Mouse (Mus musculus): ENCODE measurements around the gene Krtap13.
"Not testable (repeated sequence)": the region's sequence is repeated elsewhere in the genome, so short reads cannot be mapped to it uniquely, and the experiment has no call there.

Krtap13 gene

DNA sequence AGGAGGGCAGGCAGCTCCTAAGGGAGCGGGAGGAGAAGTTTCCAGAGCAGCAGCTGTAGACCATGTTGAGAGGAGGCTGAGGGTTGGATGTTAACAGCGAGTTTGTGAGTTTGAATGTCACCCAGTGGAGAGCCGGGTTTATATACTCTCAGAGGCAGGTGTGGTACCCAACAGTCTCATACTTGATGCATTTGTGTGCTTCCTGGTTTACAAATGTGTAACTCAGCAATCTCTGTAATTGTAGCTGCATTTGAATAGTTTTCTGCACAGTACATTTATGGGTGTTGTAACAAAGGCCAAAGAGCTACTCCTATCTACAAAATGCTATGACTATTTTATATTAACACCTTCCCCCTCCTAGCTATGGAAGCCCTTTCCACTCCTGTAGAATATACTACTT lies at the start of gene Krtap13:
Gene Krtap13 (minus strand): TSS at position 101 of the 400 bp plus-strand sequence.
- in situ Hi-C loops (cut with MboI, MseI), result not testable (repeated sequence)

DNA sequence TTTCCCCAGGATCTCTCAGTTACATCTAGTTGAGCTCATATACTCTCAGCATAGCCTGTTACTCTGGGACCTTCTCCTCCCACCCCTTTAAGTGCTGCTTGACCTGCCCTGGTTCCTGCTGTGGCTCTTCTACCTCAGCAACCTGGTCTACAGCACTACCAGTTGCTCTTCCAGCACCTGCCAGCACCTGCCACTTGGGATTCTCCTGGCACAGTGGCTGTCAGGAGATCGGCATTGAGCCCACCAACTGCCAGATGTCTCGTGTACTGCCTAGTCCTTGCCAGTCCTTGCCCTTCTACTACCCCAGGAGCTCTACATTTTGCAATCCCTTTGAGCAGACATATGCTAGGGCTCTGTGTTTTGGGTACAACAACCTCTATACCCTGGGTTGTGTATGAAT lies 35.4 kb upstream of the Krtap13 start:
- in situ Hi-C loops (cut with MboI, MseI), result no loop called here

DNA sequence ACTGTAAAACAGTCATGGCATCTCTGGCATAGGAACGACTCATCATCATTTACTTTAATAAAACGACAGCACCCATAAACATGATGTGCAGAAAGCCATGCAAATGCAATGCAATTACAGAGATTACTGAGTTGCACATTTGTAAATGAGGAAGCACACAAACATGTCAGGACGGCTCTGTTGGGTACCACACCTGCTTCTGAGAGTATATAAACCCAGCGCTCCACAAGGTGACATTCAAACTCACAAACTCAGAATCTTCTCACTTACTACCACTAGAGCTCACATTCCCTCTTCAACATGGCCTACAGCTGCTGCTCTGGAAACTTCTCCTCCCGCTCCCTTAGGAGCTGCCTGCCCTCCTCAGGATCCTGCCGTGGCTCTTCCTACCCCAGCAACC lies 26.2 kb upstream of the Krtap13 start, which contains the start of gene Gm5965:
Gene Gm5965 (plus strand): TSS at position 301 of the 400 bp plus-strand sequence.
- in situ Hi-C loops (cut with MboI, MseI), result no loop called here

DNA sequence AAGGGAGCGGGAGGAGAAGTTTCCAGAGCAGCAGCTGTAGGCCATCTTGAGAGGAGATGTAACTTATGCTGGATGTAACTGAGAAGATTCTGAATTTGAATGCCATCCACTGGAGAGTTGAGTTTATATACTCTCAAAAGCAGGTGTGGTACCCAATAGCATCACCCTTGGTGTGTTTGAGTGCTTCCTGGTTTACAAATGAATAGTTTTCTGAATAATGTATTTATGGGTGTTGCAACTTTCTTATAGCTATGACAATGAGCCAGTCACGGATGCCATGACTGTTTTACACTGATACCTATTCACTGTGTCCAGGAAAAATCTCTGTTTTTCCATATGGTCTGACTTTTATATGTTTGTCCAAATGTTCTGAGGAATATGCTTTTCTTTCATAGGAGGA lies 22.7 kb upstream of the Krtap13 start, which contains the start of gene 2310057N15Rik:
Gene 2310057N15Rik (minus strand): TSS at position 101 of the 400 bp plus-strand sequence.
- in situ Hi-C loops (cut with MboI, MseI), result no loop called here

DNA sequence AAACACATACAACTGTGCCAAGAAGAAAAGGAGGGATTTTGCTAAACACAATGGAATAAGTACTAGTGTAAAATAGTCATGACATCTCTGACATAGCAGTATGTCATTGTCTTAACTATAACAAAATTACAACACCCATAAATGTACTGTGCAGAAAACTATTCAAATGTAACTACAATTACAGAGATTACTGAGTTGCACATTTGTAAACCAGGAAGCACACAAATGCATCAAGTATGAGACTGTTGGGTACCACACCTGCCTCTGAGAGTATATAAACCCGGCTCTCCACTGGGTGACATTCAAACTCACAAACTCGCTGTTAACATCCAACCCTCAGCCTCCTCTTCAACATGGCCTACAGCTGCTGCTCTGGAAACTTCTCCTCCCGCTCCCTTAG lies 7.1 kb upstream of the Krtap13 start, which contains the start of gene 2310034C09Rik:
Gene 2310034C09Rik (plus strand): TSS at position 301 of the 400 bp plus-strand sequence.
- in situ Hi-C loops (cut with MboI, MseI), result not testable (repeated sequence)

DNA sequence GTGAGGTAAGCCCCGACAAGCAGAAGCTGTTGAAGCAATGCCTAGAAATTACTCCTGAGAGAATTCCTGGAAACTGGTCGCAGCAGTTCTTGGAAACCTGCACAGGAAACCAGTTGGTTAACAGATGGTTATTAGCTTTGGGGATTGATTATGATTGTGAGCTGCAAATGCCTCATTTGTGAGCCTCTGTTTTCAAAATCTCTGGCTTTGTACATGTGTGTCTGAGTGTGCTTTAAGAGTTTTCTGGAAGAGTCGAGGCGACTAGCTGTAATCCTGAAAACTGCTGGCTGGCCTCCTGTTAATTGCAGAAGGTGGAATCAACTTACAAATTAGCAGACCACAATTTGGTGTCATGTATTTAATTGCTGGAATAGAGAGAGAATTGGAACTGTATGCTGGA lies 3.5 kb downstream of the Krtap13 start:
- in situ Hi-C loops (cut with MboI, MseI), result no loop called here

DNA sequence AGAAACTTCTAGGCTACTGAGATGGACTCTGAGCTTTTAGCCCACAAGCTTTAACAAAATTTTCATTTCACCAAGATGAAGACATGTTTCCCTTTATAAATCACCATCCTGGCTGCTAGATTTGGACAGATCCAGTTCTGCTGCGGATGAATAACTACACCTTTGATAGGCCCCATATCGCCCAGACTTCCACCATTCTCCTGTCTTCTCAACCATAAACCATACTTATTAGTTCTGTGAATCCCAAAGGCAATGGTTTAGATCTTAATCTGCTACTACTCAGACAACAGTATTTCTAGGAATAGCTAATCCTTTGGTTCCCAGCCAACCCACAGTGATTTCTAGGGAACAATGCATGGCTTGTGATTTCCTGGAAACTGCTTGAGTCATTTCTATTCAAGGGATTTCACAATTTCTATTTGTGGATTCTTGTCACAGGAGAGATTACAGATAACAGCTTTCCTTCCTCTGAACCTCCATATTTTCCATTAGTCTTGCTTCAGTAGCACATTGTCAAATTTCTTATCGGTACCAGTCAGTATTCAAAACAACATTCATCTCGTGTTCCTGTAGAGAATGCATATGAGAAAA lies 6.6 kb downstream of the Krtap13 start:
- in situ Hi-C loops (cut with MboI, MseI), result no loop called here

DNA sequence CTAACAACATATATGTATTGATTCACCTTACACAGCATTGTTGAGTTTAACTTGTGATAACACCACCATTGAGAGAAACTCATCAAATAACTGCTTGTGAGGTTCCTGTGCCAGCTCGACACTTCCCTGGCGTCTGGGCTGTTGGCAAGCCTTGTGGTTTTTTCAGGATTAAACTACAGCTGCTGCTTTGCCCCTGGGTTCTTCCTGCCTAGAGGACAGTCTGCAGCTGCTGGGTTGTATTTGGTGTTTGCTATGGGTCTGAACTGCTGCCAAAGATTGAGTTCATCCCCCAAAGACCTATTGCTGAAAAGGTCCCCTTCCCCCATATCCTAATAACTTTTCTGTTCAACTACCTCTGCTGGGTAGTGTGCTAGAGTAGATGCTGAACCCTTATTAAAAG lies 16.0 kb downstream of the Krtap13 start:
- in situ Hi-C loops (cut with MboI, MseI), result no loop called here

DNA sequence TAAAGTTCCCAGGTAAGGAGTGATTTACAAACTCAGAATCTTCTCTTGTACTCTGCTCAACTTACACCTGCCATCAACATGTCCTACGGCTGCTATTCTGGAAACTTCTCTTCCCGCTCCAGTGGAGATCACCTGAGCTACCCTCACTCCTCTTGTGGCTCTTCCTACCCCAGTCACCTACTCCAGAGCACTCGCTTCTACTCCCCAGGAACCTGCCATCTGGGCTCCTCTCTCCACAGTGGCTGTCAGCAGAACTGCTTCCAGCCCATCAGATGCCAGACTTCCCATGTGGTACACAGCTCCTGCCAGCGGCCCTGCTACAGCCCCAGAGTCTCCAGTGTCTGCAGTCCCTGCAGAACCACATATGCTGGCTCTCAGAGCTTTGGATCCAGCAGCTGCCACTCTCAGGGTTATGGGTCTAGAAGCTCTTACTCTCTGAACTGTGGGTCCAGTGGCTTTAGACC lies 22.6 kb downstream of the Krtap13 start, which contains the start of gene Krtap13-1:
Gene Krtap13-1 (plus strand): TSS at position 51 of the 464 bp plus-strand sequence.
- in situ Hi-C loops (cut with MboI, MseI), result no loop called here

DNA sequence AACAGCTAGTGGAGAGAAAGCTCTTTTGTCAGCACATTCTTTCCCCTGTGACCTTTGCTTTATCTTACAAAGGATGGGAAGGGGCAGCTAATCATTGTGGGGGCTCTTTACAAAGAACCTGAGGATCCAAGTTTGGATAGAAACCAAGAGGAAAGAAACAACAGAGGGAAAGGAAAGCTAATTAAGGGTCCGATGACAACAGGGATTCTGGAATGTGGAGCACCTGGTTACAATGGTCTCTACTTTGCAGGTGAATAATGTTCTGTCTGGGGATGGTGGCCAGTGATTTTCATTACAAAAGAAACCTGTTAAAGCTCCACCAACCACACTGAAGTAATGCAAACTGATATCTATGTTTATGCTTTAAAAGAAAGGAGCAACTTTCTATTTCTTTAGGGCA lies 31.4 kb downstream of the Krtap13 start:
- in situ Hi-C loops (cut with MboI, MseI), result no loop called here

DNA sequence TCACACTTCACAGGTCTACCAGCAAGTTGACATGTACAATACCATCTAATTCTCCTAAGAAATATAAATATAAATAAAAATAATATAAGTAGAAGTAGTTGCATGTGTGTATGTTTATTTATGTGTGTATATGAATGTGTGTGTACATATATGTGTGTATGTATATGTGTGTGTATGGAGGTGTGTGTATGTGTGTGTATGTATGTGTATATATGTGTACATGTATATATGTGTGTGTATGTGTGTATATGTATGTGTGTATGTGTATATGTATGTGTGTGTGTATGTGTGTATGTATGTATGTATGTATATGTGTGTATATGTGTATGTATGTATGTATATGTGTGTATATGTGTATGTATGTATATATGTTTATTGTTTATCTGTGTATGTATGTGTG lies 34.9 kb downstream of the Krtap13 start:
- in situ Hi-C loops (cut with MboI, MseI), result no loop called here

DNA sequence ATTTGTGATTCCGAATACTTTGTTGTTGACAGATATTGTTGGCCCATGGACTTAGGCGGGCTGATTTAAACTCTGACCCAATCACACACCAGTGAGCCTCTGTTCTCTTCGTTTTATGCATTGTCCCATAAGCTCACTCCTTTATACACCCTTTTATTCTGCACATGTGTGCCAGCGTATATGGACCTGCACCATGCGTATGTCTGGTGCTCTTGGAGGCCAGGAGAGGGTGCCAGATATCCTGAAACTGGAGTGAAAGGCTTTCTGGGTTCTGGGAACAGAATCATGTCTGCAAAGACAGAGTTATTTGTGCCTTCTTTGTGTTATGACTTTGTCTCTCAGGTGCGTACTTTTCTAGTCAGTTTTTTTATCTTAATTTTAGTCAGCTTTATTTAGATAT lies 40.2 kb downstream of the Krtap13 start:
- in situ Hi-C loops (cut with MboI, MseI), result no loop called here

DNA sequence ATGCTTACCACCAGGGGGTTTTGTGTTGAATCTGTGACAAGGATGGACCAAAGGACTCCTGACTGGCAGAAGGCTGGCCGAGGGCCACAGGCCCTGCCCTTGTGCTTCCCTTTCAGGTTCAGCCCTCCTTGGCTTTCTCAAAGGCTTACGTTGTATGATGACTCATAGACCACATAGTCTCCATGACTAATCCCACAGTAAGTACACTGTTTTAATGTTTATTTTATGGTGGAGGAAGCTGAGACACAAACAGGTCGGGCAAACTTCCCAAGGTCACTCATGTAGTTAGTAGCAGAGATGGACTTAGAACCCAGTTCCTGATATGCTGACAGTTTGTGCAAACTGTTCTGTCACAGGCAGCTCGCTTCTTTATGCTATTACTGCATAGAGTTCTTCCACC lies 40.7 kb downstream of the Krtap13 start:
- in situ Hi-C loops (cut with MboI, MseI), result no loop called here

DNA sequence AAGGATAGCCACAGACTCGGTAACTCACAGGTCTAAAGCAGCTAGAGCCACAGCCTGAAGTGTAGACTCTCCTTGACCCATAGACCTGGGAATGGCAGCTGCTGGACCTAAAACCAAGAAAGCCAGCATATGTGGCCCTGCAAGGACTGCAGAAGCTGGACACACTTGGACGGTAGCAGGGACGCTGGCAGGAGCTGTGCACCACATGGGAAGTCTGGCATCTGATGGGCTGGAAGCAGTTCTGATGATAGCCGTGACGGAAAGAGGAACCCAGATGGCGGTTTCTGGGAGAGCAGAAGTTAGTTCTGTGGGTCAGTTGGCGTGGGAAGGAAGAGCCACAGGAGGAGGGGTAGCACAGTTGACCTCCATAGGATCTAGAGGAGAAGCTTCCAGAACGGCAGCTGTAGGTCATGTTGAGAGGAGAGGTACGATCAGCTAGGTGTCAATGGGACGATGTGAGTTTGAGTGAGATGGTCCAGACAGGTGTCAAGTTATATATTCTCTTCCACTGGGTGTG lies 43.9 kb downstream of the Krtap13 start, which contains the start of gene 2310061N02Rik:
Gene 2310061N02Rik (minus strand): TSS at position 467 of the 517 bp plus-strand sequence.
- in situ Hi-C loops (cut with MboI, MseI), result no loop called here

DNA sequence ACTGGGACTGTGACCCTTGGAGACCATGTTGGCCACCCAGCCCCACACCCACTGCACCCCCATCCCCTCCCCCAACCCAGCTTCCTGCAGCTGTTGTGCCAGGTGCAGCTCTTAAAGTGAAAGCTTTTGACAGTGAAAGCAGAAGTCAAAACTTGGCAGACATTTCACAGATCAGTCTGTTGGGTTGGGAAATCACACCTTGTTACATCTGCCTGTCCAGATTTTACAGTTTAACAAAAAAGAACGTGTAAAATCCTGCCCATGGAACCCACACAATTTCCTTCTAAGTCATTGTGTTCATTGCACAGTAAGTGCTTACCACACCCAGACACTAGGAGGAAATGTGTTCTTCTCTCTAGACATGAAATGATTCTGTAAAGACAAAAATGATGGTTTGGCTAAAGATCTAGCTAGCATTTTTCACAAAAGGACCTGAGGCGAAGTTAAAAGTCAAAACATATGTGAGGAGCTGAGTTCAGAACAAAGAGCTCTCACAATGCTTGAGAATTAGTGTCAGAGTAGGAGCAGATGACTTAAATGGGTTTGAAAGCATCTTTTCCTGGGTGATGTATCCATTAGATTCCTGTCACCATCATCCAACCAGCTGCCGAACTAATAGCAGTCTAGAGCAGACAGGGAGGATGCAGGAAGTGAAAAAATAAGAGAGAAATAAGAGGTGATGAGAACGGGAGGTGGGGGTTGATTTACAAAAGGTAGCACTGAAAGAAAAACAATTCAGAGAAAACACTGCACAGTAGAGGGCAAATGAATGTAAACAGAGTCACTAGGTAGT lies 50.2 kb downstream of the Krtap13 start:
- in situ Hi-C loops (cut with MboI, MseI), result no loop called here
